Mouse (Mus musculus): ENCODE data around the gene Celf2. TPM values are rescaled to one million over a fixed set of nuclear protein-coding genes. Genes with fewer than 3 reads are reported as not detected.
A peak's percentile ranks its signal among the peaks of the same experiment; 100 is the strongest.

Celf2 gene
- total RNA-seq, 2 experiments from 2014 or later = 489 to 533 TPM

DNA sequence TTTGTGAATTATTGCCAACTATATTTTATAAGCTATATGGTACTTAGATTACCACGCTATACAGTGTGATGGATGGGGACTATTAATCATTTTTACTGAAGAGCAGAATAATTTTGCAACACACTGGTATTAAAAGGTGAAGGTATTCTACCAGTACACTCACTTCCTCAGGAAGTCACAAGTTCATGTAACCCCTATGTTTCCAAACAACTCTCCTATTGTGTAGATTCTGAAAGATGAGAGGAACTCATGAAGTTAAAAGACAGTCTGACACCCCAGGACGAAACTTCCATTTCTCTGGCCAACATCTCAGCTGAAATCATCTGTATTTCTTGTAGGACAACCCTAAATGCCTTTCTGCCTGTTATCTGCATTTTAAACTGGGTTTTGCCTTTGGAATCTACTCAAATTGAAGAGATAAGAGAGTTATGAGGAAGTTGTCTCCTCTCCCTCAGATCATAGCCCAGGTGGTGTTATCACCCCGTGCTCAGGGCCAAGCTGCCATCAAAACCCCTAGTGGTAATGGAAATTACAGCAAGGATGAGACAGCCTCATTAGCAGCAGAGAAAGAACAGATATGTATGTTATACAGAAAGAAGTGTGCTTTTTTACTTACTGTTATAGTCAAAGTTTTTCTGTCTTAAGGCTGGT is 722.7 kb downstream of the Celf2 start:
- DNase-seq (ENCODE audit: low spot score in 2 of 2) = no peak

DNA sequence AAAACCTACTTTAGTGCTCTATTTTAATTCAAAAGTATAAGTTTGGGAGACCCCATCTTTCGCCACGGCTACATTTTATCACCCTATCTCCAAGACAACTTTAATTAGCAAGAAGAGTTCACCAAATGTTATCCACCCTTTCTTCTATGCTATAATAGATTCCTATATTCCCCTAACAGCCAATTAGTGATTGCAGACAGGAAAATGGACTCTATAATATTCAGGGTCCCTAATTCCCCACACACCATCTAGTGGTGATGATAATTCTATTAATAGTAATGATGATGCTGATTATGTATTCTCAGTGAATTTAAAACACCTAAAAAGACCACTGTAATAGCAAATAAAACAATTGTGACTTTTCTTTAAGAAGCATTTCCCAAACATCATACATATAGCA is 739.1 kb downstream of the Celf2 start:
- no peak for DNase-seq (ENCODE audit: low spot score in 2 of 2)

DNA sequence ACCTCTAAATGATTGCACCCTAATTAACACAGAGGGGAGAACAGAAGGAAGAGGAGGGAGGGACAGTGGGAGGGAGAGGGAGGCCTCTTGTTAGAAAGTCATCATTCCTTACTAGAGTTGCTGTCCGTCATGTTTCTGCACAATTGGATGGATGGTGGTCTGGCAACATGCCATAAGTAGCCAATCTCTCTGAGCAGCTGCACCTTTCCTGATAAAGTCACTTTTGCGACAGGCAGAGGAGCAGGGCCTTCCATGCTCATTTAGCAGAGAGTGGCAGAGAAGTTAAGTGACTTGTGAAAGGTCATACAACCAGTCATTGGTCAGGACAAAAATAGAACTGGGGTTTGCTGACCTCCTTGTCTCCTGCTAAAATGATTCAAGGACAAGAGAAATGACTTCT is 747.0 kb downstream of the Celf2 start:
- no peak for DNase-seq (ENCODE audit: low spot score in 2 of 2)

DNA sequence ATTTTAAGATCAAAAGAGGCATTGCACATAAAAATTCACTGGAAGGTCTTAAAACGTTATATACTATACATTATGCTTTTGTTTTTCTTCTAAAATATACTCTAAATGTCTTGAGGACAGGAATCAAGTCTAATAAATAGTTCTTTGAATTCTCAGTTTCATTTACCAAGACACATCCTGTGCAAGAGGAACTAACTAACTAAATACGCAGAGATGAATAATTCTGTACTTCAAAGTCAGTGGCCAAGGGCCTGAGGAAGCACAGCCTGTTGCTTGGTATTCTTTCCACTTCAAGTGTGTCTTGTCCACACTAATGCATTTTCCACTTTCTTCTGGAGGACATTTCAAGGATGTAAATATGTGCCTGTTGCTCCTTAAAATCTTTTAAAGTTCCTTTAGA is 766.2 kb downstream of the Celf2 start:
- no peak for DNase-seq (ENCODE audit: low spot score in 2 of 2)

DNA sequence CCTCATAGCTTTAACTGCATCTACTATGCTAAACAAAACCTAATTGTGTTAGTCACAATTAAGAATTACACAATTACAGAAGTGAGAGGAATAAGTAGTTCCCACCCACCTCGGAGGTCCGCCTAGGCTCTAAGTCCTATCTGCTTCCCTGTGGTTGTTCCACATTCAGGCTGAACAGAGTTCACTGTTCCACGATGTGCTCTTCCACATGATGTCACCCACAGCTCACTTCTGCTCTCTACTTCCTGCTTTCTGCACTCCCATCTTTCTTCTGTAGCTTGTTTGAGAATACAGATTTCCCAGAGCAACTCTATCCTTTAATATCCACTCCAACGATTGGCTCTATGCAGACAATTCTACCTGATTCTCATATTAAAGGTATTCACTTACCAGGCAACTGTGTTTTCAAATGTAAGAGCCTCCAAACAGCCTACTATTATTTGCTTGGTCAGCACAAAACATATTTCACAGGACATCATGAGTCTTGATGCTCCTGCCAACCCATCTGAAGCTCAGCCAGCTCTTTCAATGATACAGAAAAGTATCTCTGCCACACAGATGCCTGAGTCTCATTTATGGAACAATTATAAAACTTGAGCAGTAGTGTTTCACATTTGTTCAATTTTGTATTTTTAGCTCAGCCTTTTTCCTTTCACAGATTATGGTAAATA is 769.2 kb downstream of the Celf2 start:
- DNase-seq (ENCODE audit: low spot score in 2 of 2) = peak in 1 of 2 experiments; percentile 49

GRCm38 (mm10) chr2:6732026-6732425 is 777.3 kb downstream of the Celf2 start:
- no peak for DNase-seq (ENCODE audit: low spot score in 2 of 2)

DNA sequence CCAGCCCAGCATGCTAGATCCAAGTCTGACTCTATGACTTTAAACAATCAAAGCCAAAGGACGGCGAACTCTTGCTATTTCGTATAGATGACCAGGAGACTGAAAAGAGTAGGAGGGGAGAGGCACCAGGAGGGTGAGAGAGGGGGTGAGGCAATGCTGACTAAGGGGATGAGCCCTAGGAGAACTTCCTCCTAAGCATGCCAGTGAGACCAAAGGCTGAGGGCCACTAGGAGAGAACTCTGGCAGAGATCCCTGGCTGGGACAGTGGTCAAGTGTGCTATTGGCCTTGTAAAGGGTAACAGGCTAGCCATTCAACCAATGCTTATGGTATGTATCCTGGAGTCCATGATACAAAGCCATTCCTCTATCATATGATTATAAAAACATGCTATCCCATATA is 778.5 kb downstream of the Celf2 start:
- no peak for DNase-seq (ENCODE audit: low spot score in 2 of 2)

GRCm38 (mm10) chr2:6729984-6730383 is 779.4 kb downstream of the Celf2 start:
- DNase-seq (ENCODE audit: low spot score in 2 of 2) = no peak

GRCm38 (mm10) chr2:6728840-6729252 is 780.5 kb downstream of the Celf2 start:
- no peak for DNase-seq (ENCODE audit: low spot score in 2 of 2)

DNA sequence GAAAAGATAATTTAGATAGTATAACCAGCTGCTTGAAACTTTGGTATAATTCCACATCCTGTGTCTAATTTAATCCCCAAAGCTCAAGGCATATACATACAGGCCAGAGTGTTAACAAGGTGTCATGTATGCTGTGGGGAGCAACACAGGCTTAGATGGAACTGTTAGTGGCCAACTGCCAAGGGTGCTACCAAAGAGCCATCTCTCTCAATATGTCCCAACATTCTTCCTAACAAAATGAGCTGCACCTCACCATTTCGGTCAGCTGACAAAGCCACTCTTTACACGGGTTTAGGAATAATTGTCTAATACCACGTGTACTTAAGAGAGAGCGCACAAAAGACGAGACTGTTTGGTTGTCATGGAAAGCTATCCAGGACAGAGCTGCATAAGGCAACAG is 782.0 kb downstream of the Celf2 start:
- no peak for DNase-seq (ENCODE audit: low spot score in 2 of 2)

DNA sequence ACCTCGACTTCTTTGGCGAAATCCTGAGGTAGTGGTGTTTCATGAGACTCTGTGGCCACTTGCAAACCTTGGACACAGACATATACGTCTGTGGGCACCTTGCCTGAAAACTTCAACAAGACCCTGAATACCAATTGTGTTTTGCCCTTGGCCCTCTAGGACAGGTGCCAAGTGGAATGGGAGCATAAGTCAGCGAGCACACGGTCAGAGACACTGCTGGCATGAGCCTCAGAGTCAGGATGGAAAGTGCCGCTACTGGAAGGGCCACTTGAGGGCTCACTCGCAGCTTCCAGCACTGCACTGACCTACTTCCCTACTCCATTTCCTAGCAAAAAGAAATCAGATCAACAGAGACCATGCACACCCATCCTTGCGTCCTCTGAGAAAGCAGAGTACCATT is 783.3 kb downstream of the Celf2 start:
- DNase-seq (ENCODE audit: low spot score in 2 of 2) = no peak

DNA sequence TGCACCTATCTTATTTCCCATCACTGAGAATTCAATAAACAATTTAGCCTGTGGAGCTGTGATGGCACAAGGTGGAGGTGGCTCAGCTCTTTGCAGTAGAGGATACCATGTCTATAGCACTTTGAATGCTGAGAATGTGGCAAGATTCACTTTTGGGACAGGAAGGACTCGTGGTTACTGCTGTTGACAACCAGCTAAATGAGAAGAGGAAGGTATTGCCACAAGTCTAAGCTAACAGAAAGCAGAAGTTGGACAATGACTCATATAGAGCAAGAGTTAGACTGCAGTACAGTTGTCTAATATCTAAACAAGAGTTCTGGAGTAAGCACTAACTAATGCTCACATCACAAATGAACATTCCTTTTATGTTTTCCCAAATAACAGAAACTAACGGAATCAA is 785.8 kb downstream of the Celf2 start:
- DNase-seq (ENCODE audit: low spot score in 2 of 2) = no peak

DNA sequence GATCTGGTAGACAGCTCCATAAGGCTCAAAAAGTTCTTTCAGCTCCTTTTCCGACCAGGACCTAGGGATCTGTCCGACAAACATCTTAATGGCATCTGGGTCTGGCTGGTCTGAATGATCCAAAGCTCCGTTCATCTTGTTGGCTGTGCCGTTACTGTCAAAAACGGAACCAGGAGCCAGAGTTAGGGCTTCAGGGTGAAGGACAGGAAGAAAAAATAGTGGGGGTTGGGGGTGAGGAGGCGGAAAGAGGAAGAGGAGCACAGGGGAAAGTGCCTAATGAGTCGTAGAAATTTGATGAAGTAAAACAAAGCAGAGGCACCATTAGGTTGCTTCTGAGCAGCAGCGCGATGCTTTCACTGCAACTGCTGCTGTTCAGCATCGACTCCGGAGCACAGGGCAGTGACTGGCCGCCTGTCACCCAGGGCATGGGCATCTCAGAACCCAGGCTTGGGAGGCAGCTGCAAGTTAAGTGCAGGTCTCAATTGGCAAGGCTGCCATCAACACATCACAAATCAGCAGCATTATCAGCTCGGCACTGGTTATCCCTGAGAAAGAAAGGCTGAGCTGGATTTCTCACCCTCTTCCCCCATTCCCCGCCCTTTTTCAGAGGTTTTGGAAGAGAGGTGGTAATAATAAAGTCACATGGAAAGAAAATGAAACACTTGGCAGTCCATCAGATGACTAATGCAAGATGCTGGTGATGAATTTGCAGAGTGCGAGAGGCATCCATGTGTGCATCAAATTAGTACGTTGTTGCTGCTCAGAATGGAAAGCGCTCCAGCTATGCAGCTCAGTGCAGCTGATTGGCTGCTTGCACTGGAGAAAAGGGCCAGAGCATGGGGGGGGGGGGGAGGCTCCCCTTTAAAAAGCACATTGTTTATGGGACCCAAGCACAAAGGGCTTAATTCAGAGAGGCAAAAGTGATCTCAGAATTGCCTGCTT is 787.6 kb downstream of the Celf2 start:
- DNase-seq (ENCODE audit: low spot score in 2 of 2) = peak in 1 of 2 experiments; percentile 70

GRCm38 (mm10) chr2:6720753-6721459 is 788.5 kb downstream of the Celf2 start:
- no peak for DNase-seq (ENCODE audit: low spot score in 2 of 2)

DNA sequence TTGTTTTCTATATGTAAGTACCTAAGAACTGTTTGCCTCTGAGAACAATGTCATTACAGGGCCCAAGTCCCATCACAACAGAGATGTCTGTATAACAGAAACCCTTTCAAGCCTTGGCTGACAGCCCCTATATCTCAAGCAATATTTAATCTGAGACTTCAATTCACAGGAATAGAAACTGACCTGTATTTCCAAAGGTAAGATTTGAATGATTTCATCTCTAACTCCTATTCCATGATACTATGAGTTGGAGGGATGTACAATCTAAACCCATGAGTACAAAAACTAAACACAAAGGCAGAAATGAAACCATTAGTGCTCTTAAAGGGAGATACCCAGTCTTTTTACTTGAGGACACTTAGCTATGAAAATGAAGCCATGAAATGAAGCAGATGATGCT is 790.5 kb downstream of the Celf2 start:
- no peak for DNase-seq (ENCODE audit: low spot score in 2 of 2)

DNA sequence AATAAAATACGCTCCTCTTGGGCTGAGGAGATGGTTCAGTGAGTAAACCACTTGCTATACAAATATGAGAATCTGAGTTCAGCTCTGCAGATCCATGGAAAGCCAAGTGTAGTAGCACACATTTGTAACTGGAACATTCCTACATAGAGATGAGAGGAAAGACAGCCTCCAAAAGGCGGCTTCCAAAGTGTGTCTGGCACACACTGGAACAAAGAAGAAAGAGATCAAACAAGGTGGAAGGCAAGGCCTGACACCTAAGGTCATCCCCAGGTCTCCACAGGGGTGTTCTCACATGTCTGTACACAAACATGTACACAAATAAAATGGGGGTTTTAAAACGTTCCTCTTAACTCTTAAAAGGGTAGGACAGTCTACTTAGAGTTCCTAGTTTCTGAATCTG is 791.4 kb downstream of the Celf2 start:
- no peak for DNase-seq (ENCODE audit: low spot score in 2 of 2)

GRCm38 (mm10) chr2:6715562-6715961 is 793.8 kb downstream of the Celf2 start:
- DNase-seq (ENCODE audit: low spot score in 2 of 2) = no peak

DNA sequence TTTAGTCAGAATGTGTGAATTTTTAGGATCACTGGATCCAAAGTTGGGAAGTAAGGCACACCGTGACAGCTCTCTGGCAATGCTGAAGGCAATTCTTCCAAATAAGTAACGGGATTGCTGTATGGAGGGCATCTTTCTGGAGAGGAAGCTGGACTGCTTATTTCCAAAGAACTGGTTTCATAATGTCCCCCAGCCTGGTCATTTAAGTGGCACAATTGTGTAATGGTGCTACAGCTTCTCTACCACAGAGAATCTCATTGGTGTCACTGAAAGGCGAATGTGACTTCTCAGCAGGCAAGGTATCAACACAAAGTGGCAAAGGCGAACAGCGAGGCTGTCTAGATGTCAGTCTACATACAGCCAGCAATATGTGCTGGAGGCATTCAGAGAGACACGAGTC is 795.8 kb downstream of the Celf2 start:
- DNase-seq (ENCODE audit: low spot score in 2 of 2) = no peak

- no peak for DNase-seq (ENCODE audit: low spot score in 2 of 2)
Measured at GRCm38 (mm10) chr2:6710687-6711430, 798.5 kb downstream of the Celf2 start.

DNA sequence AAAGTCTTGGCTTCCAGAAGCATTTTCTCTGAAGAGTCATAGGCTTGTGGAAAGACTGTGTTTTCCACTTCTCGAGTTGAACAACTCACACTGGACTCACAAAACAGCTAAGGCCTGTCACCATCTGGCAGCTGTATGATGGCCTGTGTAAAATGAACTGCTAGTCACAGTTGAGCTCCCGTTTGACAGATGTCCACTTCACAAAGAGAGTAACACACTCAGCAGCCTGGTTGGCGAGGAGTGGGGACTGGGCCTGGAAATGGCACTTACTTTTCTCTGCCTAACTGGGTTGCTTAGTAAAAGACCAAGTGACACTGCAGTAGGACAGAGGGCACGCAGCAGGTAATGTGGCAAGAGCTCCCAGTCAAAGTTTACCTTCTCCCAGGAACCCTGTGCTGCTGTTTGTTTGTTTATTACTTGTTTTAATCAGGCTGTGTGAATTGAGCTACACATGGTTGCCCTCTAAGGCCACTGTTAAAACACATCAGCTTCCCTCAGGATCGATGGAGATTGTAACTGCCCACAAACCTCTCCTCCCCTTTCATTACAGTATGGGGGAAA is 801.3 kb downstream of the Celf2 start:
- peak in 1 of 2 experiments; percentile 41 for DNase-seq (ENCODE audit: low spot score in 2 of 2)

Data from layer of hippocampus, postnatal 14 days (tissue).